Mouse (Mus musculus): Measurements from ENCODE around the gene Olfr643. TPM values are rescaled to one million over a fixed set of nuclear protein-coding genes. Genes with fewer than 3 reads are reported as not detected.

Gene Olfr643
- polyA plus RNA-seq, 1 experiment from 2014 or later = not detected

GRCm38 (mm10) chr7:104085365-104085764 is 51.8 kb downstream of the Olfr643 start, which contains the start of gene Olfr645:
Gene Olfr645, minus strand, starts transcription at chr7:104085465.
- Histone ChIP-seq H3K27me3 (replicated peaks; ENCODE audit: insufficient read depth, low read length) (no peaks in the 10 kb centered on the region), H3K4me1 (ENCODE audit: insufficient read depth, low read depth, low read length) (no peaks in the 10 kb centered on the region), H3K4me2 (replicated peaks; ENCODE audit: low read depth, low read length) (no peak within 1 kb of the TSS), H3K4me3 (ENCODE audit: low read depth, low read length) (no peak within 1 kb of the TSS), H3K9me3 (ENCODE audit: low read length) (no peaks in the 10 kb centered on the region), H3K9ac (replicated peaks; ENCODE audit: low read depth) (no peak within 1 kb of the TSS), H3K36me3 (ENCODE audit: insufficient read depth, low read length) (no peaks in the 10 kb centered on the region), H3K27ac (ENCODE audit: low read length) (no peak within 1 kb of the TSS)
- TF ChIP-seq CTCF (IDR thresholded peaks at IDR 0.05) = no peak
- no peak for TF ChIP-seq EP300 (IDR thresholded peaks at IDR 0.05)
- ATAC-seq (no peak), DNase-seq (ENCODE audit: low spot score) (no peak)
- 71% methylated on average over 1 of the region's 1 CpGs for WGBS

GRCm38 (mm10) chr7:104071769-104072168 is 65.4 kb downstream of the Olfr643 start, which contains the start of gene Olfr644:
Gene Olfr644, minus strand, starts transcription at chr7:104071869.
- 58% methylated on average over 2 of the region's 2 CpGs for WGBS
- H3K36me3 ChIP-seq (ENCODE audit: insufficient read depth, low read length) = no peaks in the 10 kb centered on the region
- TF ChIP-seq EP300 (IDR thresholded peaks at IDR 0.05) = no peak
- TF ChIP-seq CTCF (IDR thresholded peaks at IDR 0.05) = no peak
- H3K9me3 ChIP-seq (ENCODE audit: low read length) = no peaks in the 10 kb centered on the region
- no peak within 1 kb of the TSS for H3K27ac ChIP-seq (ENCODE audit: low read length)
- H3K27me3 ChIP-seq (replicated peaks; ENCODE audit: insufficient read depth, low read length) = no peaks in the 10 kb centered on the region
- no peak for DNase-seq (ENCODE audit: low spot score)
- no peaks in the 10 kb centered on the region for H3K4me1 ChIP-seq (ENCODE audit: insufficient read depth, low read depth, low read length)
- ATAC-seq = no peak
- no peak within 1 kb of the TSS for H3K4me2 ChIP-seq (replicated peaks; ENCODE audit: low read depth, low read length)
- no peak within 1 kb of the TSS for H3K4me3 ChIP-seq (ENCODE audit: low read depth, low read length)
- H3K9ac ChIP-seq (replicated peaks; ENCODE audit: low read depth) = no peak within 1 kb of the TSS

GRCm38 (mm10) chr7:104061345-104061744 is 75.9 kb downstream of the Olfr643 start, which contains the start of gene 4930516K23Rik:
Gene 4930516K23Rik, minus strand, starts transcription at chr7:104061445.
- no peak for ATAC-seq

DNA sequence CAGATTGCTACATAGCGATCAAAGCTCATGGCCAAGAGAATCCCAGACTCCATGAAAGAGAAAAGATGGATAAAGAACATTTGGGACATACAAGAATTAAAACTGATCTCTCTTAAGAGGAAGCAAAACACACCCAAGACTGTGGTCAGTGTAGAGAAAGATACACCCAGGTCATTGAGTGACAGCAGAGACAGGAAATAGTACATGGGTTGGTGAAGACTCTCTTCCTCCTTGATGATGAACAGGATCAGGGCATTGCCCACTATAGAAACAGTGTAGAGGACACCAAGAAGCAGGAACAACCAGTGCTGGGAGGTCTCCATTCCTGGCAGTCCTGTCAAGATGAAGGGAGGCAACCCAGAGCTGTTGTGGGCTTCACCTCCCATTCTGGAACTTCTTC is 78.0 kb downstream of the Olfr643 start:
- DNase-seq (ENCODE audit: low spot score) (no peak), ATAC-seq (no peak)
- Histone ChIP-seq H3K9ac (replicated peaks; ENCODE audit: low read depth) (no peak overlapping the region), H3K4me3 (ENCODE audit: low read depth, low read length) (no peak overlapping the region), H3K27ac (ENCODE audit: low read length) (no peak overlapping the region), H3K36me3 (ENCODE audit: insufficient read depth, low read length) (no peaks in the 10 kb centered on the region), H3K4me1 (ENCODE audit: insufficient read depth, low read depth, low read length) (no peaks in the 10 kb centered on the region), H3K9me3 (ENCODE audit: low read length) (no peaks in the 10 kb centered on the region), H3K27me3 (replicated peaks; ENCODE audit: insufficient read depth, low read length) (no peaks in the 10 kb centered on the region), H3K4me2 (replicated peaks; ENCODE audit: low read depth, low read length) (no peak overlapping the region)
- TF ChIP-seq EP300 (IDR thresholded peaks at IDR 0.05) (no peak), CTCF (IDR thresholded peaks at IDR 0.05) (no peak)
- 81% methylated on average over 1 of the region's 1 CpGs for WGBS

More at GRCm38 (mm10) chr7:104061345-104061744, 75.9 kb downstream of the Olfr643 start, which contains the start of gene 4930516K23Rik:
- no peak for TF ChIP-seq EP300 (IDR thresholded peaks at IDR 0.05)
- TF ChIP-seq CTCF (IDR thresholded peaks at IDR 0.05) = no peak
- Histone ChIP-seq H3K36me3 (ENCODE audit: insufficient read depth, low read length) (no peaks in the 10 kb centered on the region), H3K9ac (replicated peaks; ENCODE audit: low read depth) (no peak within 1 kb of the TSS), H3K4me3 (ENCODE audit: low read depth, low read length) (no peak within 1 kb of the TSS), H3K27me3 (replicated peaks; ENCODE audit: insufficient read depth, low read length) (no peaks in the 10 kb centered on the region), H3K27ac (ENCODE audit: low read length) (no peak within 1 kb of the TSS), H3K4me2 (replicated peaks; ENCODE audit: low read depth, low read length) (no peak within 1 kb of the TSS), H3K4me1 (ENCODE audit: insufficient read depth, low read depth, low read length) (no peaks in the 10 kb centered on the region), H3K9me3 (ENCODE audit: low read length) (no peaks in the 10 kb centered on the region)
- 37% methylated on average over 2 of the region's 2 CpGs for WGBS
- DNase-seq (ENCODE audit: low spot score) = no peak

GRCm38 (mm10) chr7:104052566-104052965 is 84.6 kb downstream of the Olfr643 start, which contains the start of gene Olfr642:
Gene Olfr642, minus strand, starts transcription at chr7:104052666.
- TF ChIP-seq EP300 (IDR thresholded peaks at IDR 0.05) (no peak), CTCF (IDR thresholded peaks at IDR 0.05) (no peak)
- no peak within 1 kb of the TSS for H3K27ac ChIP-seq (ENCODE audit: low read length)
- no peaks in the 10 kb centered on the region for H3K36me3 ChIP-seq (ENCODE audit: insufficient read depth, low read length)
- 52% methylated on average over 1 of the region's 1 CpGs for WGBS
- no peak within 1 kb of the TSS for H3K4me3 ChIP-seq (ENCODE audit: low read depth, low read length)
- H3K27me3 ChIP-seq (replicated peaks; ENCODE audit: insufficient read depth, low read length) = no peaks in the 10 kb centered on the region
- H3K9me3 ChIP-seq (ENCODE audit: low read length) = no peaks in the 10 kb centered on the region
- no peak for ATAC-seq
- DNase-seq (ENCODE audit: low spot score) = no peak
- no peak within 1 kb of the TSS for H3K4me2 ChIP-seq (replicated peaks; ENCODE audit: low read depth, low read length)
- H3K9ac ChIP-seq (replicated peaks; ENCODE audit: low read depth) = no peak within 1 kb of the TSS
- H3K4me1 ChIP-seq (ENCODE audit: insufficient read depth, low read depth, low read length) = no peaks in the 10 kb centered on the region

- ATAC-seq = no peak
- TF ChIP-seq EP300 (IDR thresholded peaks at IDR 0.05) (no peak), CTCF (IDR thresholded peaks at IDR 0.05) (no peak)
- WGBS = 82% methylated on average over 4 of the region's 4 CpGs
- H3K4me1 ChIP-seq (ENCODE audit: insufficient read depth, low read depth, low read length) = no peaks in the 10 kb centered on the region
- H3K27ac ChIP-seq (ENCODE audit: low read length) = no peak overlapping the region
- DNase-seq (ENCODE audit: low spot score) = no peak
- H3K36me3 ChIP-seq (ENCODE audit: insufficient read depth, low read length) = no peaks in the 10 kb centered on the region
- H3K27me3 ChIP-seq (replicated peaks; ENCODE audit: insufficient read depth, low read length) = no peaks in the 10 kb centered on the region
- H3K4me2 ChIP-seq (replicated peaks; ENCODE audit: low read depth, low read length) = no peak overlapping the region
- H3K9me3 ChIP-seq (ENCODE audit: low read length) = no peaks in the 10 kb centered on the region
- no peak overlapping the region for H3K9ac ChIP-seq (replicated peaks; ENCODE audit: low read depth)
- no peak overlapping the region for H3K4me3 ChIP-seq (ENCODE audit: low read depth, low read length)
These were observed 86.5 kb downstream of the Olfr643 start for GRCm38 (mm10) chr7:104050745-104051144.

DNA sequence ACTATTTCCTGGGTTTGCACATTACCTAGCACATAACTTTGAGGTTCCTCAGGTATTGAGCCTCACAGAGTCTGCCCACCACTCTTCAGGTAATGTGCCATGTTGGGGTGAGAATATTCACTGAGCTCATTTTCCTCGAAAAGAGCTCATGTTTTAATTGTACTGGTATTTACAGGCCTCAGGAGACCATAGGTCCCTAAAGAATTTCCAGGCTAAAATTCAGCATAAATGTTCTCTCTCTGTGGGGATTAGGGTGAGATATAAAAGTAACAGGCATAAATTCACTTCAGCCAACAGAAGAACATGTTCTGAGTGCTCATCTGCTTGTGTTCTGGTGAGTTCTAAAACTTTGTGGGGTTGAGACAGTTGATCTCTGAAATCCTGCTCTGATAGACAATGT is 102.1 kb downstream of the Olfr643 start, which contains the start of gene Olfr641:
Gene Olfr641 (plus strand): TSS at position 301 of the 400 bp plus-strand sequence.
- Histone ChIP-seq H3K9ac (replicated peaks; ENCODE audit: low read depth) (no peak within 1 kb of the TSS), H3K4me3 (ENCODE audit: low read depth, low read length) (no peak within 1 kb of the TSS), H3K36me3 (ENCODE audit: insufficient read depth, low read length) (no peaks in the 10 kb centered on the region), H3K9me3 (ENCODE audit: low read length) (no peaks in the 10 kb centered on the region), H3K4me2 (replicated peaks; ENCODE audit: low read depth, low read length) (no peak within 1 kb of the TSS), H3K4me1 (ENCODE audit: insufficient read depth, low read depth, low read length) (no peaks in the 10 kb centered on the region), H3K27ac (ENCODE audit: low read length) (no peak within 1 kb of the TSS), H3K27me3 (replicated peaks; ENCODE audit: insufficient read depth, low read length) (no peaks in the 10 kb centered on the region)
- DNase-seq (ENCODE audit: low spot score) (no peak), ATAC-seq (no peak)
- WGBS = 53% methylated on average over 1 of the region's 1 CpGs
- TF ChIP-seq EP300 (IDR thresholded peaks at IDR 0.05) = no peak
- no peak for TF ChIP-seq CTCF (IDR thresholded peaks at IDR 0.05)
